Mouse (Mus musculus): Measurements from ENCODE around the gene Lef1.

Gene Lef1

GRCm38 (mm10) chr3:131108094-131108653 lies 2.1 kb upstream of the Lef1 start:
- peak in 1 of 2 experiments; percentile 4 for DNase-seq

- no peak for DNase-seq
Observed at GRCm38 (mm10) chr3:131109066-131109685, 1.1 kb upstream of the Lef1 start.

GRCm38 (mm10) chr3:131109686-131110070 lies 593 bp upstream of the Lef1 start:
- no peak for DNase-seq

GRCm38 (mm10) chr3:131111151-131111850 lies 1.0 kb downstream of the Lef1 start:
- DNase-seq = peak in 1 of 2 experiments; percentile 3

- DNase-seq = peak in 1 of 2 experiments; percentile 4
Observed at GRCm38 (mm10) chr3:131111851-131112572, 1.7 kb downstream of the Lef1 start.

GRCm38 (mm10) chr3:131112573-131112955 lies 2.3 kb downstream of the Lef1 start:
- no peak for DNase-seq

- no peak for DNase-seq
Observed at GRCm38 (mm10) chr3:131113029-131113428, 2.8 kb downstream of the Lef1 start.

- no peak for DNase-seq
Observed at GRCm38 (mm10) chr3:131116116-131116515, 5.8 kb downstream of the Lef1 start.

GRCm38 (mm10) chr3:131117352-131117751 lies 7.1 kb downstream of the Lef1 start:
- no peak for DNase-seq

GRCm38 (mm10) chr3:131117883-131118282 lies 7.6 kb downstream of the Lef1 start:
- no peak for DNase-seq

GRCm38 (mm10) chr3:131119435-131119834 lies 9.2 kb downstream of the Lef1 start:
- DNase-seq = no peak

GRCm38 (mm10) chr3:131123501-131123900 lies 13.2 kb downstream of the Lef1 start:
- no peak for DNase-seq

- DNase-seq = no peak
Observed at GRCm38 (mm10) chr3:131125873-131126272, 15.6 kb downstream of the Lef1 start.

GRCm38 (mm10) chr3:131126438-131126837 lies 16.2 kb downstream of the Lef1 start:
- DNase-seq = no peak

GRCm38 (mm10) chr3:131134003-131134402 lies 23.7 kb downstream of the Lef1 start:
- DNase-seq = no peak

- no peak for DNase-seq
Observed at GRCm38 (mm10) chr3:131135434-131135833, 25.2 kb downstream of the Lef1 start.

GRCm38 (mm10) chr3:131136455-131136854 lies 26.2 kb downstream of the Lef1 start:
- no peak for DNase-seq

- no peak for DNase-seq
Observed at GRCm38 (mm10) chr3:131137119-131137781, 27.0 kb downstream of the Lef1 start.

- DNase-seq = no peak
Observed at GRCm38 (mm10) chr3:131138224-131138623, 28.0 kb downstream of the Lef1 start.

- DNase-seq = no peak
Observed at GRCm38 (mm10) chr3:131138797-131139196, 28.5 kb downstream of the Lef1 start.

GRCm38 (mm10) chr3:131139345-131140090 lies 29.2 kb downstream of the Lef1 start:
- DNase-seq = no peak

- DNase-seq = no peak
Observed at GRCm38 (mm10) chr3:131140091-131140462, 29.8 kb downstream of the Lef1 start.
